Mouse (Mus musculus) bone marrow macrophage, adult 2 months (primary cell): ENCODE data around the gene Anapc2.

ENCODE experiments used
- CTCF ChIP-seq: IDR thresholded peaks from 2 replicates; pipeline ENCODE4 v1.5.1; 2012; ENCODE audit warnings: low read depth, mild to moderate bottlenecking, low read length, moderate library complexity
- POLR2A ChIP-seq: IDR thresholded peaks from 2 replicates; pipeline ENCODE4 v1.6.1; 2012; ENCODE audit warnings: mild to moderate bottlenecking, low read depth, low read length, borderline replicate concordance

DNA sequence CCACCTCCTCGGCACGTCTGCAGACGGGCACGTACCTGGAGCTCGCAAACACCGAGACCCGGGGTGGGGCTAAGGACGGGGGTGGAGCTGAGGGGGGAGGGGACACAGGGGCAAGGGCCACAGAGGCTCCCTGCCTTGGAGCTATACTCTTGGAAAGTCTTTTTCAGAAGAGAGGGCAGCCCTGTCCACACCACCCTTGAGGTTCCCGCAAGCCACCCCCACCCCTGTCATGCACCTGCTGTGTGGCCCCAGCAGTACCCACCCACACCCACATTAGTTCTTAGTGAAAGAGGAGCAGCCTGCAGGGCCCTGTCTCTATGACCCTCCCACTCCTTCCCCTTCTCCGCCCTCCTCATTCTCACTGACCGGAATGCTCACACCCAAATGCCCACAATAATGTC, 39.2 kb downstream of the Anapc2 start:
- TF ChIP-seq CTCF (no peak), POLR2A (no peak)
